Mouse (Mus musculus): ENCODE measurements around the gene Theg. TPM values are rescaled to one million over a fixed set of nuclear protein-coding genes. Genes with fewer than 3 reads are reported as not detected.

Theg gene
- polyA plus RNA-seq, 1 experiment from 2014 or later = not detected

GRCm38 (mm10) chr10:79616376-79616775, 29.2 kb upstream of the Theg start:
- no peak overlapping the region for H3K4me2 ChIP-seq (replicated peaks; ENCODE audit: low read depth, low read length)
- H3K36me3 ChIP-seq (ENCODE audit: control insufficient read depth, insufficient read depth, low read length) = no peaks in the 10 kb centered on the region
- WGBS = 91% methylated on average over 5 of the region's 5 CpGs

GRCm38 (mm10) chr10:79615860-79616259, 28.7 kb upstream of the Theg start:
- no peak overlapping the region for H3K4me3 ChIP-seq (ENCODE audit: low read depth, low read length)
- no peak for ATAC-seq (ENCODE audit: insufficient number of reproducible peaks, insufficient read depth, low FRiP score, low read depth)
- 11% methylated on average over 8 of the region's 8 CpGs for WGBS
- H3K27ac ChIP-seq (ENCODE audit: low read length) = no peak overlapping the region
- no peaks in the 10 kb centered on the region for H3K36me3 ChIP-seq (ENCODE audit: control insufficient read depth, insufficient read depth, low read length)
- no peak overlapping the region for H3K4me2 ChIP-seq (replicated peaks; ENCODE audit: low read depth, low read length)
- H3K4me1 ChIP-seq (ENCODE audit: control insufficient read depth, insufficient read depth, low read length) = peaks cover 12% of the 10 kb centered on the region
- peaks cover 19% of the 10 kb centered on the region for H3K27me3 ChIP-seq (ENCODE audit: control insufficient read depth, insufficient read depth, low read length)
- no peak overlapping the region for H3K9ac ChIP-seq (replicated peaks; ENCODE audit: low read depth, low read length)
- no peaks in the 10 kb centered on the region for H3K9me3 ChIP-seq (ENCODE audit: control insufficient read depth, low read depth, low read length)

More at GRCm38 (mm10) chr10:79616376-79616775, 29.2 kb upstream of the Theg start:
- no peak for ATAC-seq (ENCODE audit: insufficient number of reproducible peaks, insufficient read depth, low FRiP score, low read depth)
- no peaks in the 10 kb centered on the region for H3K9me3 ChIP-seq (ENCODE audit: control insufficient read depth, low read depth, low read length)
- peaks cover 19% of the 10 kb centered on the region for H3K27me3 ChIP-seq (ENCODE audit: control insufficient read depth, insufficient read depth, low read length)
- peaks cover 12% of the 10 kb centered on the region for H3K4me1 ChIP-seq (ENCODE audit: control insufficient read depth, insufficient read depth, low read length)
- H3K9ac ChIP-seq (replicated peaks; ENCODE audit: low read depth, low read length) = no peak overlapping the region
- H3K27ac ChIP-seq (ENCODE audit: low read length) = no peak overlapping the region
- no peak overlapping the region for H3K4me3 ChIP-seq (ENCODE audit: low read depth, low read length)

- 89% methylated on average over 1 of the region's 1 CpGs for WGBS
- Histone ChIP-seq H3K4me2 (replicated peaks; ENCODE audit: low read depth, low read length) (peak overlapping the region; percentile 94), H3K36me3 (ENCODE audit: control insufficient read depth, insufficient read depth, low read length) (no peaks in the 10 kb centered on the region), H3K27me3 (ENCODE audit: control insufficient read depth, insufficient read depth, low read length) (peaks cover 19% of the 10 kb centered on the region), H3K27ac (ENCODE audit: low read length) (no peak overlapping the region), H3K4me1 (ENCODE audit: control insufficient read depth, insufficient read depth, low read length) (peaks cover 12% of the 10 kb centered on the region), H3K4me3 (ENCODE audit: low read depth, low read length) (peak overlapping the region; percentile 52), H3K9me3 (ENCODE audit: control insufficient read depth, low read depth, low read length) (no peaks in the 10 kb centered on the region), H3K9ac (replicated peaks; ENCODE audit: low read depth, low read length) (no peak overlapping the region)
- ATAC-seq (ENCODE audit: insufficient number of reproducible peaks, insufficient read depth, low FRiP score, low read depth) = no peak; the same call in 1 of the 2 replicates
These were observed 27.1 kb upstream of the Theg start for GRCm38 (mm10) chr10:79614305-79614643.

- no peaks in the 10 kb centered on the region for H3K36me3 ChIP-seq (ENCODE audit: control insufficient read depth, insufficient read depth, low read length)
- 1% methylated on average over 60 of the region's 60 CpGs for WGBS
These were observed 26.6 kb upstream of the Theg start, which contains the start of gene C2cd4c for GRCm38 (mm10) chr10:79613578-79614304. Gene C2cd4c (minus strand): TSS chr10:79614025.

GRCm38 (mm10) chr10:79612192-79613135, 25.3 kb upstream of the Theg start:
- ATAC-seq (ENCODE audit: insufficient number of reproducible peaks, insufficient read depth, low FRiP score, low read depth) = no peak
- Histone ChIP-seq H3K4me3 (ENCODE audit: low read depth, low read length) (peak overlapping the region; percentile 9; the same call in 1 of the 2 replicates), H3K27me3 (ENCODE audit: control insufficient read depth, insufficient read depth, low read length) (peaks cover 19% of the 10 kb centered on the region), H3K36me3 (ENCODE audit: control insufficient read depth, insufficient read depth, low read length) (no peaks in the 10 kb centered on the region), H3K27ac (ENCODE audit: low read length) (no peak overlapping the region), H3K9me3 (ENCODE audit: control insufficient read depth, low read depth, low read length) (no peaks in the 10 kb centered on the region), H3K4me1 (ENCODE audit: control insufficient read depth, insufficient read depth, low read length) (peaks cover 12% of the 10 kb centered on the region), H3K9ac (replicated peaks; ENCODE audit: low read depth, low read length) (no peak overlapping the region), H3K4me2 (replicated peaks; ENCODE audit: low read depth, low read length) (0 out of 2 replicates have a peak overlapping the region, but pooled peaks have one; percentile 18)
- 15% methylated on average over 51 of the region's 51 CpGs for WGBS

More at GRCm38 (mm10) chr10:79613578-79614304, 26.6 kb upstream of the Theg start, which contains the start of gene C2cd4c:
- ATAC-seq (ENCODE audit: insufficient number of reproducible peaks, insufficient read depth, low FRiP score, low read depth) = peak; percentile 85
- Histone ChIP-seq H3K4me1 (ENCODE audit: control insufficient read depth, insufficient read depth, low read length) (peaks cover 12% of the 10 kb centered on the region), H3K27me3 (ENCODE audit: control insufficient read depth, insufficient read depth, low read length) (peaks cover 19% of the 10 kb centered on the region), H3K9me3 (ENCODE audit: control insufficient read depth, low read depth, low read length) (no peaks in the 10 kb centered on the region), H3K4me2 (replicated peaks; ENCODE audit: low read depth, low read length) (peak within 1 kb of the TSS; percentile 94), H3K27ac (ENCODE audit: low read length) (no peak within 1 kb of the TSS), H3K9ac (replicated peaks; ENCODE audit: low read depth, low read length) (peak within 1 kb of the TSS; percentile 52; the same call in 1 of the 2 replicates), H3K4me3 (ENCODE audit: low read depth, low read length) (peak within 1 kb of the TSS; percentile 52)

GRCm38 (mm10) chr10:79611296-79611695, 24.2 kb upstream of the Theg start:
- no peaks in the 10 kb centered on the region for H3K9me3 ChIP-seq (ENCODE audit: control insufficient read depth, low read depth, low read length)
- no peak overlapping the region for H3K9ac ChIP-seq (replicated peaks; ENCODE audit: low read depth, low read length)
- H3K27ac ChIP-seq (ENCODE audit: low read length) = no peak overlapping the region
- ATAC-seq (ENCODE audit: insufficient number of reproducible peaks, insufficient read depth, low FRiP score, low read depth) = no peak
- no peaks in the 10 kb centered on the region for H3K36me3 ChIP-seq (ENCODE audit: control insufficient read depth, insufficient read depth, low read length)
- no peak overlapping the region for H3K4me3 ChIP-seq (ENCODE audit: low read depth, low read length)
- H3K27me3 ChIP-seq (ENCODE audit: control insufficient read depth, insufficient read depth, low read length) = peaks cover 19% of the 10 kb centered on the region
- WGBS = 37% methylated on average over 5 of the region's 5 CpGs
- peaks cover 12% of the 10 kb centered on the region for H3K4me1 ChIP-seq (ENCODE audit: control insufficient read depth, insufficient read depth, low read length)
- H3K4me2 ChIP-seq (replicated peaks; ENCODE audit: low read depth, low read length) = no peak overlapping the region

GRCm38 (mm10) chr10:79609276-79609675, 22.1 kb upstream of the Theg start:
- Histone ChIP-seq H3K27ac (ENCODE audit: low read length) (no peak overlapping the region), H3K4me3 (ENCODE audit: low read depth, low read length) (no peak overlapping the region), H3K4me1 (ENCODE audit: control insufficient read depth, insufficient read depth, low read length) (peaks cover 12% of the 10 kb centered on the region), H3K36me3 (ENCODE audit: control insufficient read depth, insufficient read depth, low read length) (no peaks in the 10 kb centered on the region), H3K4me2 (replicated peaks; ENCODE audit: low read depth, low read length) (no peak overlapping the region), H3K9ac (replicated peaks; ENCODE audit: low read depth, low read length) (no peak overlapping the region), H3K9me3 (ENCODE audit: control insufficient read depth, low read depth, low read length) (no peaks in the 10 kb centered on the region), H3K27me3 (ENCODE audit: control insufficient read depth, insufficient read depth, low read length) (peaks cover 19% of the 10 kb centered on the region)
- no peak for ATAC-seq (ENCODE audit: insufficient number of reproducible peaks, insufficient read depth, low FRiP score, low read depth)
- WGBS = 80% methylated on average over 3 of the region's 3 CpGs

GRCm38 (mm10) chr10:79607892-79608291, 20.8 kb upstream of the Theg start:
- Histone ChIP-seq H3K4me1 (ENCODE audit: control insufficient read depth, insufficient read depth, low read length) (peaks cover 6% of the 10 kb centered on the region; the same call in 1 of the 2 replicates), H3K4me2 (replicated peaks; ENCODE audit: low read depth, low read length) (no peak overlapping the region), H3K9ac (replicated peaks; ENCODE audit: low read depth, low read length) (no peak overlapping the region), H3K9me3 (ENCODE audit: control insufficient read depth, low read depth, low read length) (no peaks in the 10 kb centered on the region), H3K27me3 (ENCODE audit: control insufficient read depth, insufficient read depth, low read length) (peaks cover 12% of the 10 kb centered on the region), H3K27ac (ENCODE audit: low read length) (no peak overlapping the region), H3K4me3 (ENCODE audit: low read depth, low read length) (no peak overlapping the region), H3K36me3 (ENCODE audit: control insufficient read depth, insufficient read depth, low read length) (no peaks in the 10 kb centered on the region)
- ATAC-seq (ENCODE audit: insufficient number of reproducible peaks, insufficient read depth, low FRiP score, low read depth) = peak; percentile 33; the same call in 1 of the 2 replicates
- WGBS = 42% methylated on average over 2 of the region's 2 CpGs
